Mouse (Mus musculus): Measurements from ENCODE around the gene Gm20715. TPM values are rescaled to one million over a fixed set of nuclear protein-coding genes. Genes with fewer than 3 reads are reported as not detected.

Gene Gm20715
- total and polyA plus RNA-seq, 3 experiments: not detected

- peak; percentile 39 to 53 for DNase-seq
- 25% methylated on average over 25 of the region's 25 CpGs for WGBS
- intact Hi-C loops (cut with DNase I): loop anchor here (1.0 kb wide), 1 partner anchor 15 kb away; the partner anchor contains the start of gene Zfp28
Observed at GRCm38 (mm10) chr7:6397996-6398975, 11.8 kb upstream of the Gm20715 start, which contains the start of gene Smim17. TSS of gene Smim17 (plus strand) at chr7:6398715.

GRCm38 (mm10) chr7:6414626-6415441 lies 4.8 kb downstream of the Gm20715 start:
- Histone ChIP-seq H3K36me3 (ENCODE audit: control insufficient read depth, insufficient read depth, low read length) (no peaks in the 10 kb centered on the region), H3K27me3 (ENCODE audit: control insufficient read depth, insufficient read depth, low read length) (no peaks in the 10 kb centered on the region), H3K4me3 (no peak overlapping the region), H3K27ac (no peak overlapping the region), H3K4me1 (ENCODE audit: control insufficient read depth, insufficient read depth, low read length) (no peaks in the 10 kb centered on the region), H3K79me2 (replicated peaks; ENCODE audit: control insufficient read depth, insufficient read depth, low read length) (no peaks in the 10 kb centered on the region), H3K9ac (ENCODE audit: low read depth, low read length) (no peak overlapping the region)
- no peak for DNase-seq
- intact Hi-C loops (cut with DNase I): loop anchor here (5.0 kb wide), 1 partner anchor 53 kb away; the partner anchor contains the start of gene Zfp78
- WGBS: 5% methylated on average over 22 of the region's 22 CpGs
- TF ChIP-seq CTCF (IDR thresholded peaks at IDR 0.05) (no peak), POLR2A (IDR thresholded peaks at IDR 0.05; ENCODE audit: insufficient read depth, low read depth, low read length) (no peak), EP300 (IDR thresholded peaks at IDR 0.05; ENCODE audit: insufficient read depth, low read depth, low read length) (no peak)

More at GRCm38 (mm10) chr7:6397996-6398975, 11.8 kb upstream of the Gm20715 start, which contains the start of gene Smim17:
- Histone ChIP-seq H3K36me3 (ENCODE audit: control insufficient read depth, insufficient read depth, low read length) (no peaks in the 10 kb centered on the region; the same call in 1 of the 2 replicates), H3K4me1 (ENCODE audit: control insufficient read depth, insufficient read depth, low read length) (no peaks in the 10 kb centered on the region; the same call in 1 of the 2 replicates), H3K79me2 (replicated peaks; ENCODE audit: control insufficient read depth, insufficient read depth, low read length) (no peaks in the 10 kb centered on the region), H3K4me3 (peak within 1 kb of the TSS; percentile 39), H3K27me3 (ENCODE audit: control insufficient read depth, insufficient read depth, low read length) (no peaks in the 10 kb centered on the region), H3K9ac (ENCODE audit: low read depth, low read length) (peak within 1 kb of the TSS; percentile 39), H3K27ac (no peak within 1 kb of the TSS)
- 0 out of 2 replicates have a peak, but pooled peaks have one; percentile 24 for TF ChIP-seq POLR2A (IDR thresholded peaks at IDR 0.05; ENCODE audit: insufficient read depth, low read depth, low read length)
- TF ChIP-seq EP300 (IDR thresholded peaks at IDR 0.05; ENCODE audit: insufficient read depth, low read depth, low read length): no peak
- no peak for TF ChIP-seq CTCF (IDR thresholded peaks at IDR 0.05)

- no peak overlapping the region for H3K9ac ChIP-seq (ENCODE audit: low read depth, low read length)
- TF ChIP-seq EP300 (IDR thresholded peaks at IDR 0.05; ENCODE audit: insufficient read depth, low read depth, low read length) (no peak), POLR2A (IDR thresholded peaks at IDR 0.05; ENCODE audit: insufficient read depth, low read depth, low read length) (no peak), CTCF (IDR thresholded peaks at IDR 0.05) (no peak)
- 13% methylated on average over 8 of the region's 8 CpGs for WGBS
- no peaks in the 10 kb centered on the region for H3K36me3 ChIP-seq (ENCODE audit: control insufficient read depth, insufficient read depth, low read length)
- no peaks in the 10 kb centered on the region for H3K27me3 ChIP-seq (ENCODE audit: control insufficient read depth, insufficient read depth, low read length)
- DNase-seq: no peak
- no peaks in the 10 kb centered on the region for H3K79me2 ChIP-seq (replicated peaks; ENCODE audit: control insufficient read depth, insufficient read depth, low read length)
- intact Hi-C loops (cut with DNase I): no loop called here
- H3K4me3 ChIP-seq: no peak overlapping the region
- H3K27ac ChIP-seq: no peak overlapping the region
- H3K4me1 ChIP-seq (ENCODE audit: control insufficient read depth, insufficient read depth, low read length): no peaks in the 10 kb centered on the region
Observed at GRCm38 (mm10) chr7:6415442-6415787, 5.3 kb downstream of the Gm20715 start.

GRCm38 (mm10) chr7:6419894-6420293 lies 9.8 kb downstream of the Gm20715 start:
- H3K36me3 ChIP-seq (ENCODE audit: control insufficient read depth, insufficient read depth, low read length): no peaks in the 10 kb centered on the region
- no peaks in the 10 kb centered on the region for H3K27me3 ChIP-seq (ENCODE audit: control insufficient read depth, insufficient read depth, low read length)
- DNase-seq: no peak
- H3K9ac ChIP-seq (ENCODE audit: low read depth, low read length): no peak overlapping the region
- 69% methylated on average over 6 of the region's 6 CpGs for WGBS
- no peak overlapping the region for H3K27ac ChIP-seq
- H3K4me1 ChIP-seq (ENCODE audit: control insufficient read depth, insufficient read depth, low read length): no peaks in the 10 kb centered on the region
- H3K4me3 ChIP-seq: no peak overlapping the region
- TF ChIP-seq POLR2A (IDR thresholded peaks at IDR 0.05; ENCODE audit: insufficient read depth, low read depth, low read length) (no peak), CTCF (IDR thresholded peaks at IDR 0.05) (no peak), EP300 (IDR thresholded peaks at IDR 0.05; ENCODE audit: insufficient read depth, low read depth, low read length) (no peak)
- intact Hi-C loops (cut with DNase I): no loop called here
- H3K79me2 ChIP-seq (replicated peaks; ENCODE audit: control insufficient read depth, insufficient read depth, low read length): no peaks in the 10 kb centered on the region

GRCm38 (mm10) chr7:6429381-6429780 lies 19.3 kb downstream of the Gm20715 start:
- Histone ChIP-seq H3K27ac (no peak overlapping the region), H3K4me3 (no peak overlapping the region), H3K4me1 (ENCODE audit: control insufficient read depth, insufficient read depth, low read length) (no peaks in the 10 kb centered on the region), H3K9ac (ENCODE audit: low read depth, low read length) (no peak overlapping the region), H3K79me2 (replicated peaks; ENCODE audit: control insufficient read depth, insufficient read depth, low read length) (no peaks in the 10 kb centered on the region), H3K27me3 (ENCODE audit: control insufficient read depth, insufficient read depth, low read length) (no peaks in the 10 kb centered on the region), H3K36me3 (ENCODE audit: control insufficient read depth, insufficient read depth, low read length) (no peaks in the 10 kb centered on the region)
- TF ChIP-seq EP300 (IDR thresholded peaks at IDR 0.05; ENCODE audit: insufficient read depth, low read depth, low read length) (no peak), CTCF (IDR thresholded peaks at IDR 0.05) (peak; percentile 11; the same call in 1 of the 2 replicates)
- 80% methylated on average over 3 of the region's 3 CpGs for WGBS
- no peak for DNase-seq
- intact Hi-C loops (cut with DNase I): no loop called here

Measured in heart, adult 2 months (tissue).